Mouse (Mus musculus) neutrophil, adult 5-6 weeks (primary cell): ENCODE data around the gene Ubl4b. TPM values are rescaled to one million over a fixed set of nuclear protein-coding genes. Genes with fewer than 3 reads are reported as not detected.

Experiments used
- total RNA-seq: library from RNA; stranded (forward); fragments of 200-1000 nt; gene quantifications from 2 replicates; pipeline ENCODE4 v1.2.3, GENCODE M21; 2017

Ubl4b gene
- total RNA-seq, 1 experiment from 2014 or later = not detected

Other genes starting within 250 kb of the Ubl4b start
- 32.9 and 36.9 TPM in 2 replicates for gene Rbm15, start 221.4 kb downstream of the Ubl4b start, total RNA-seq
- not detected in 2 replicates for gene Kcnc4, start 95.5 kb downstream of the Ubl4b start, total RNA-seq
- gene Slc6a17, start 37.1 kb downstream of the Ubl4b start, total RNA-seq = under 0.01 TPM in 1 of 2 replicates, not detected in the other
- gene Alx3, start 40.0 kb upstream of the Ubl4b start, total RNA-seq = not detected in 2 replicates
- not detected in 2 replicates for gene Gm10961, start 76.2 kb upstream of the Ubl4b start, total RNA-seq
- gene Strip1, start 76.6 kb upstream of the Ubl4b start, total RNA-seq = 33.5 and 41.1 TPM in 2 replicates
- 61.3 and 64.3 TPM in 2 replicates for gene Ahcyl1, start 141.5 kb upstream of the Ubl4b start, total RNA-seq
- gene Csf1, start 205.4 kb upstream of the Ubl4b start, total RNA-seq = 94.7 and 94.9 TPM in 2 replicates